Mouse (Mus musculus): Measurements from ENCODE around the gene Ubxn2a. TPM values are rescaled to one million over a fixed set of nuclear protein-coding genes. Genes with fewer than 3 reads are reported as not detected.

The Ubxn2a gene
- polyA plus RNA-seq, 1 experiment: 1.5 TPM

GRCm38 (mm10) chr12:4871260-4871659 is 36.2 kb downstream of the Ubxn2a start:
- Histone ChIP-seq H3K4me3 (replicated peaks) (peak overlapping the region; percentile 79), H3K27me3 (ENCODE audit: control insufficient read depth) (no peaks in the 10 kb centered on the region), H3K36me3 (ENCODE audit: control insufficient read depth) (peaks cover 77% of the 10 kb centered on the region), H3K9me3 (ENCODE audit: control insufficient read depth, low read length) (no peaks in the 10 kb centered on the region), H3K4me1 (ENCODE audit: control insufficient read depth) (peaks cover 80% of the 10 kb centered on the region)
- TF ChIP-seq TAL1 (IDR thresholded peaks at IDR 0.05; ENCODE audit: low read length) (no peak), GATA1 (IDR thresholded peaks at IDR 0.05; ENCODE audit: low read length) (no peak)

- no peak for TF ChIP-seq TAL1 (IDR thresholded peaks at IDR 0.05; ENCODE audit: low read length)
- TF ChIP-seq GATA1 (IDR thresholded peaks at IDR 0.05; ENCODE audit: low read length): no peak
- Histone ChIP-seq H3K27me3 (ENCODE audit: control insufficient read depth) (no peaks in the 10 kb centered on the region), H3K4me1 (ENCODE audit: control insufficient read depth) (peaks cover 61% of the 10 kb centered on the region), H3K9me3 (ENCODE audit: control insufficient read depth, low read length) (no peaks in the 10 kb centered on the region), H3K4me3 (replicated peaks) (no peak overlapping the region), H3K36me3 (ENCODE audit: control insufficient read depth) (peaks cover 89% of the 10 kb centered on the region)
Measured at GRCm38 (mm10) chr12:4868924-4869323, 38.6 kb downstream of the Ubxn2a start.

DNA sequence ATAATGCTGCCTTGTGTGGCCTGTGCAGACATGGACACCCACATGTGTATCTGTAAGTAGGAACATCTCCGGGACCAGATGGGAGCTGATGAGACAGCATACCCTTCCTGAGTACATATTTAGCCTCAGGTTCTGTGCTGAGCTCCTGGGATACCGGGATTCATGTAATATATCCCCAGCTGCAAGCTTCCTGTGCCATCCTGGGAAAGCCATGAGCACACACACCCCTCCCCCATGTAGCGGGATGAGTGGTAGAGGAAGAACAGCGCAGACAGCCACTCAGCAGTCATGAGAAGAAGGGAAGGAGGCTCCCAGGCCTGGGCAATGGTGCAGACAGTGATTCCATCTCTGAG is 43.2 kb downstream of the Ubxn2a start:
- Histone ChIP-seq H3K9me3 (ENCODE audit: control insufficient read depth, low read length) (peaks cover 8% of the 10 kb centered on the region), H3K4me3 (replicated peaks) (no peak overlapping the region), H3K36me3 (ENCODE audit: control insufficient read depth) (peaks cover 100% of the 10 kb centered on the region), H3K27me3 (ENCODE audit: control insufficient read depth) (no peaks in the 10 kb centered on the region), H3K4me1 (ENCODE audit: control insufficient read depth) (peaks cover 29% of the 10 kb centered on the region)
- TF ChIP-seq TAL1 (IDR thresholded peaks at IDR 0.05; ENCODE audit: low read length): no peak

DNA sequence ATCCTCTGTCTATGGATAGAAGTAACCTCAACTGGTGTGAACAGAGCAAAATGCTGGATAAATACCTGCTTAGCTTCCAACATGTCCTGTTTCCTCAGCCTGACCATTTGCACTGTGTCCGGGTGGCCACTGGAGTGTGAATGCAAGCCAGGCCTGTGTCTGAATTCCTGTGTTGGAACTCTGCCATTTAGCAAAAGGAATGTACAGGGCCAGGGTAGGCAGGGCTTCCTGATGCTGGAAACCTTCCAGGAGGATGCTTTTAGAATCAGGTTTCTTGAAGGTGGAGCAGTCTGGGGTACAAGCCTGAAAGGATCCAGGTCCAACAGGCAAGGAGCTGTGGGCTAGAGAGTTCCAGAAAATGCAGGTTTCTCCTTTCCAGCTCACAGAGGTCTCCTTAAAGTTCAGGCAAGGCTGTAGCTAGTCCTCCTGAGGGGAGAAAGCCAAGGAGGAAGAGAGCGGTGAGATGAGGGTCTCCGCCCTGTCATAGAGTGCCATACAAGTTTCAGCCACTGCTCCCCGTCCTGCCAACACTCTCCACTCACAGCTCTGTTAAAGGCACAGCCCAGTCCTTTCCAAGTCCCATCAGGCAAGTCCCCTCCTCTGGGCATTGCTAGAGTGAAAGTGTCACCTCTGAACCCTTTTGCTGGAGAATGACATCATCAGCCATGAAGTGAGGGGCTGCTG is 43.7 kb downstream of the Ubxn2a start:
- H3K9me3 ChIP-seq (ENCODE audit: control insufficient read depth, low read length): peaks cover 8% of the 10 kb centered on the region
- no peak overlapping the region for H3K4me3 ChIP-seq (replicated peaks)
- peaks cover 24% of the 10 kb centered on the region for H3K4me1 ChIP-seq (ENCODE audit: control insufficient read depth)
- no peaks in the 10 kb centered on the region for H3K27me3 ChIP-seq (ENCODE audit: control insufficient read depth)
- H3K36me3 ChIP-seq (ENCODE audit: control insufficient read depth): peaks cover 95% of the 10 kb centered on the region
- TF ChIP-seq GATA1 (IDR thresholded peaks at IDR 0.05; ENCODE audit: low read length) (no peak), TAL1 (IDR thresholded peaks at IDR 0.05; ENCODE audit: low read length) (no peak)

- Histone ChIP-seq H3K9me3 (ENCODE audit: control insufficient read depth, low read length) (peaks cover 8% of the 10 kb centered on the region), H3K36me3 (ENCODE audit: control insufficient read depth) (peaks cover 94% of the 10 kb centered on the region), H3K4me1 (ENCODE audit: control insufficient read depth) (peaks cover 16% of the 10 kb centered on the region), H3K4me3 (replicated peaks) (no peak overlapping the region), H3K27me3 (ENCODE audit: control insufficient read depth) (no peaks in the 10 kb centered on the region)
- no peak for TF ChIP-seq TAL1 (IDR thresholded peaks at IDR 0.05; ENCODE audit: low read length)
- TF ChIP-seq GATA1 (IDR thresholded peaks at IDR 0.05; ENCODE audit: low read length): no peak
Measured at GRCm38 (mm10) chr12:4862672-4863071, 44.8 kb downstream of the Ubxn2a start.

DNA sequence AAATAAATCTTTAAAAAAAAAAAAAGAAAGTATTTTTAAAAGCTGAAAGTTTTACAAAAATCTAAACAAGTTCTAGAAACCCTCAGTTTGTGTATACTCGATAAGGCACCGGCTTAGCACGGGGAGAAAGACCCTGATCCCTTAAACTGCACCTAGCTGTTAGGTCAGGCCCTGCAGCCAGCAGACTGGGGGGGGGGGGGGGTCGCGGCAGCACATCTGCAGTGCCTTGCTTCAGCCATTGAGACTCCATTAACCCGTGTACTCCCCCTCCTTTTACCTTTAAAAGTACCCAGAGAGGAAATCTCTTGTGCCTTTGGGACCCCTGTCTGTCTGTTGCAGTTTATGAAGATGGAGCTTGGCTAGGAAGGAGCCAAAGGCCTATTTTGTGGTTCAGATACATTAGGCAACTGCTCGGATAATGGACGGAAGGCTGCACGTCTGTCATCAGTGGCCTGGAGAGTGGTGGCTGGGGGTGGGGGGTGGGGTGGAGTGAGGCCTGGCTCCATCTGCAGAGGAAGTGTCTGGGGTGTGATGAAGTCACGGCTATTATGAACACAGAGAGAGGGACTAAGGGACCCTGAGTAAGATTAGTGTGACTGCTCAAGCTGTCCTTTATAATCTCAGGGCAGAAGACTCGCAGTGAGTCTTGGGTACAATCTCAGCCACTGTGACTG is 48.1 kb downstream of the Ubxn2a start:
- H3K4me1 ChIP-seq (ENCODE audit: control insufficient read depth): peaks cover 9% of the 10 kb centered on the region
- TF ChIP-seq TAL1 (IDR thresholded peaks at IDR 0.05; ENCODE audit: low read length) (no peak), GATA1 (IDR thresholded peaks at IDR 0.05; ENCODE audit: low read length) (no peak)
- H3K9me3 ChIP-seq (ENCODE audit: control insufficient read depth, low read length): peaks cover 11% of the 10 kb centered on the region
- H3K4me3 ChIP-seq (replicated peaks): no peak overlapping the region
- H3K36me3 ChIP-seq (ENCODE audit: control insufficient read depth): peaks cover 82% of the 10 kb centered on the region
- no peaks in the 10 kb centered on the region for H3K27me3 ChIP-seq (ENCODE audit: control insufficient read depth)

DNA sequence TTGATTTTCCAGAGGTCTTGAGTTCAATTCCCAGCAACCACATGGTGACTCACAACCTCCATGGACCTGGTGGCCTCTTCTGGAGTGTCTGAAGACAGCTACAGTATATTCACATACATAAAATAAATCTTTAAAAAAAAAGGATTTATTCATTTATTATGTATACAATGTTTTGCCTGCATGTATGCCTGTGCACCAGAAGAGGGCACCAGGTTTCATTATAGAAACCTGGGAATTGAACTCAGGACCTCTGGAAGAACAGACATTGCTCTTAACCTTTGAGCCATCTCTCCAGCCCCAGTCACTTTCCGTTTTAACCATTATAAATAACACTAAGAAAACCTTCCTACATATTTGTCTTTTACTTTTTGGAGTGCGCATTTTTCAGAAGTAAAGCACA is 50.7 kb downstream of the Ubxn2a start:
- peaks cover 5% of the 10 kb centered on the region for H3K4me1 ChIP-seq (ENCODE audit: control insufficient read depth)
- peaks cover 72% of the 10 kb centered on the region for H3K36me3 ChIP-seq (ENCODE audit: control insufficient read depth)
- no peak overlapping the region for H3K4me3 ChIP-seq (replicated peaks)
- no peaks in the 10 kb centered on the region for H3K27me3 ChIP-seq (ENCODE audit: control insufficient read depth)
- peaks cover 3% of the 10 kb centered on the region for H3K9me3 ChIP-seq (ENCODE audit: control insufficient read depth, low read length)
- TF ChIP-seq GATA1 (IDR thresholded peaks at IDR 0.05; ENCODE audit: low read length) (no peak), TAL1 (IDR thresholded peaks at IDR 0.05; ENCODE audit: low read length) (no peak)

GRCm38 (mm10) chr12:4856160-4856559 is 51.3 kb downstream of the Ubxn2a start:
- H3K4me1 ChIP-seq (ENCODE audit: control insufficient read depth): peaks cover 5% of the 10 kb centered on the region
- peaks cover 72% of the 10 kb centered on the region for H3K36me3 ChIP-seq (ENCODE audit: control insufficient read depth)
- no peak overlapping the region for H3K4me3 ChIP-seq (replicated peaks)
- peaks cover 3% of the 10 kb centered on the region for H3K9me3 ChIP-seq (ENCODE audit: control insufficient read depth, low read length)
- no peak for TF ChIP-seq GATA1 (IDR thresholded peaks at IDR 0.05; ENCODE audit: low read length)
- no peak for TF ChIP-seq TAL1 (IDR thresholded peaks at IDR 0.05; ENCODE audit: low read length)
- no peaks in the 10 kb centered on the region for H3K27me3 ChIP-seq (ENCODE audit: control insufficient read depth)

- TF ChIP-seq GATA1 (IDR thresholded peaks at IDR 0.05; ENCODE audit: low read length) (no peak), TAL1 (IDR thresholded peaks at IDR 0.05; ENCODE audit: low read length) (no peak)
- no peaks in the 10 kb centered on the region for H3K9me3 ChIP-seq (ENCODE audit: control insufficient read depth, low read length)
- peak overlapping the region; percentile 87 for H3K4me3 ChIP-seq (replicated peaks)
- H3K4me1 ChIP-seq (ENCODE audit: control insufficient read depth): peaks cover 50% of the 10 kb centered on the region
- H3K27me3 ChIP-seq (ENCODE audit: control insufficient read depth): peaks cover 43% of the 10 kb centered on the region
- peaks cover 9% of the 10 kb centered on the region for H3K36me3 ChIP-seq (ENCODE audit: control insufficient read depth)
Measured at GRCm38 (mm10) chr12:4843741-4844140, 63.8 kb downstream of the Ubxn2a start.
